12 mouse cellular contexts compared by ENCODE assay signal in genomic region chr17:12714080-12714561, GRCm38 (mm10). TPM values are rescaled to one million over a fixed set of nuclear protein-coding genes. Genes with fewer than 3 reads are reported as not detected.
DNase-seq lines count a peak whose midpoint lies in the region; ATAC-seq lines count a peak whose summit lies in the region.
"Had no signal": no experiment of that assay in that cellular context is flagged by ENCODE, and none has a peak within 500 bp of the region (broad histone marks: within the 10 kb centered on the region; RNA-seq: fewer than 3 reads in every experiment).

No protein-coding gene starts in this region.

- H3K9ac ChIP-seq in heart, embryonic 11.5 days (ENCODE audit: low read depth, low read length) = no peak overlapping the region
- H3K9ac ChIP-seq: hindbrain, embryonic 15.5 days; limb, embryonic 12.5 days had no signal

- H3K36me3 ChIP-seq in heart, embryonic 11.5 days (ENCODE audit: control insufficient read depth, insufficient read depth, low read length) = peaks cover 40% of the 10 kb centered on the region

- no peaks in the 10 kb centered on the region for H3K9me3 ChIP-seq in heart, embryonic 11.5 days (replicated peaks; ENCODE audit: control insufficient read depth, low read length)
- H3K9me3 ChIP-seq: hindbrain, embryonic 15.5 days; limb, embryonic 12.5 days had no signal

- peak; percentile 32 to 41 for DNase-seq in heart, adult 9 months (ENCODE audit: low spot score in 2 of 2)
- peak; percentile 21 for DNase-seq in lung, postnatal 25 days (ENCODE audit: low spot score)
- DNase-seq in adrenal gland, postnatal 25 days = no peak
- DNase-seq in right cerebral cortex, adult 2 months (ENCODE audit: low spot score in 2 of 2) = no peak
- DNase-seq in cerebellum, postnatal 4 days (ENCODE audit: low spot score in 2 of 2) = no peak

- no peak overlapping the region for H3K4me2 ChIP-seq in heart, embryonic 11.5 days
- H3K4me2 ChIP-seq: hindbrain, embryonic 15.5 days; limb, embryonic 12.5 days had no signal

- ATAC-seq in heart, embryonic 11.5 days (replicated peaks; ENCODE audit: insufficient number of reproducible peaks, low FRiP score, low TSS enrichment) = no peak
- ATAC-seq in CD4-positive, CD25-positive, alpha-beta regulatory T cell, adult 4 months = peak; percentile 47
- peak; percentile 72 for ATAC-seq in granulocyte monocyte progenitor cell, adult 5-6 weeks (replicated peaks; ENCODE audit: poor library complexity, severe bottlenecking)

- H3K4me3 ChIP-seq in heart, embryonic 11.5 days (ENCODE audit: low read depth, low read length) = no peak overlapping the region
- H3K4me3 ChIP-seq: hindbrain, embryonic 15.5 days; limb, embryonic 12.5 days; myocyte had no signal

- 71% methylated on average over 5 of the region's 5 CpGs for WGBS in heart, embryonic 11.5 days (ENCODE audit: insufficient replicate concordance)

- H3K27ac ChIP-seq in heart, embryonic 11.5 days (ENCODE audit: low read depth, low read length) = no peak overlapping the region
- H3K27ac ChIP-seq: hindbrain, embryonic 15.5 days; limb, embryonic 12.5 days had no signal

- H3K4me1 ChIP-seq in heart, embryonic 11.5 days (ENCODE audit: control insufficient read depth, insufficient read depth, low read length) = peaks cover 6% of the 10 kb centered on the region; the same call in 1 of the 2 replicates
- H3K4me1 ChIP-seq: hindbrain, embryonic 15.5 days had no signal

- H3K27me3 ChIP-seq in heart, embryonic 11.5 days (ENCODE audit: control insufficient read depth, insufficient read depth, low read length) = no peaks in the 10 kb centered on the region
- H3K27me3 ChIP-seq: hindbrain, embryonic 15.5 days; limb, embryonic 12.5 days had no signal

RNA-seq across cellular contexts. Expression of gene Slc22a1, which starts 38.5 kb away (rescaled TPM):
- 0.82 and 2.1 TPM in 2 replicates for polyA plus RNA-seq in heart, embryonic 11.5 days (2014; fragmentation: Nextera tagmentation; extraction: Ambion mirVana)
- not detected for polyA plus RNA-seq in CD4-positive, CD25-positive, alpha-beta regulatory T cell, adult 4 months (2017; shearing (Covaris generic))
- total RNA-seq in granulocyte monocyte progenitor cell, adult 5-6 weeks (2014; fragmentation: Nextera tagmentation) = not detected in 2 replicates
- not detected in 2 replicates for total RNA-seq in granulocyte monocyte progenitor cell, adult 5-6 weeks (2017)
- 3.9 TPM in 1 of 2 replicates, not detected in the other for total RNA-seq in adrenal gland, postnatal 25 days (2021)
- polyA plus RNA-seq: forebrain, embryonic 11.5 days; hindbrain, embryonic 15.5 days; limb, embryonic 12.5 days; myocyte had no signal

RNA-seq across cellular contexts. Expression of gene Igf2r, which starts 55.3 kb away (rescaled TPM):
- 199 and 238 TPM in 2 replicates for polyA plus RNA-seq in heart, embryonic 11.5 days (2014; fragmentation: Nextera tagmentation; extraction: Ambion mirVana)
- 10 to 100 TPM; 45.2 to 46.1 TPM for polyA plus RNA-seq in CD4-positive, CD25-positive, alpha-beta regulatory T cell, adult 4 months (2017; shearing (Covaris generic))
- total RNA-seq in granulocyte monocyte progenitor cell, adult 5-6 weeks (2014; fragmentation: Nextera tagmentation) = 0.04 and 0.73 TPM in 2 replicates
- 0.78 and 1.5 TPM in 2 replicates for total RNA-seq in granulocyte monocyte progenitor cell, adult 5-6 weeks (2017)
- 84.5 and 84.9 TPM in 2 replicates for total RNA-seq in adrenal gland, postnatal 25 days (2021)

Comparison
In these comparisons a context has a peak if more than half of its experiments do, and no peak if none do; other contexts are left out.
1. DNase-seq: peak in heart, adult 9 months (2 of 2) and lung, postnatal 25 days (single experiment); none in adrenal gland, postnatal 25 days (single experiment), right cerebral cortex, adult 2 months (0 of 2) and cerebellum, postnatal 4 days (0 of 2).
2. RNA of gene Igf2r, which starts 55.3 kb away (total RNA-seq): 84.5 to 84.9 TPM in adrenal gland, postnatal 25 days; 0.04 to 1.5 TPM in granulocyte monocyte progenitor cell, adult 5-6 weeks; every median in the first group is over 10 times any median in the second.